Mouse (Mus musculus) G1E (cell line): ENCODE data around the gene Gm16181. TPM values are rescaled to one million over a fixed set of nuclear protein-coding genes. Genes with fewer than 3 reads are reported as not detected.
A peak's percentile ranks its signal among the peaks of the same experiment; 100 is the strongest.

Experiments
- ATAC-seq: 2 replicates; pipeline ENCODE4 v1.8.0; 2016; ENCODE audit warnings: mild to moderate bottlenecking; ENCODE audit not compliant: insufficient number of reproducible peaks, poor library complexity, low FRiP score, severe bottlenecking; ENCODE audit errors: extremely low read depth
- DNase-seq: peaks from one replicate; pipeline ENCODE4 v3.0.0; 2012; ENCODE audit warnings: low spot score
- H3K27me3 ChIP-seq: 2 replicates; pipeline ENCODE4 v1.6.1; 2012; ENCODE audit warnings: mild to moderate bottlenecking, low read length, inconsistent platforms; ENCODE audit not compliant: insufficient read depth
- H3K36me3 ChIP-seq: replicated peaks from 2 replicates; pipeline ENCODE3; 2012; ENCODE audit warnings: mild to moderate bottlenecking, inconsistent platforms
- H3K4me1 ChIP-seq: 2 replicates; pipeline ENCODE4 v1.6.1; 2012; ENCODE audit warnings: low read depth, low read length, inconsistent platforms, mixed read lengths; ENCODE audit not compliant: insufficient read depth
- H3K4me3 ChIP-seq: 2 replicates; pipeline ENCODE4 v1.5.1; 2012; ENCODE audit warnings: low read depth, mild to moderate bottlenecking, inconsistent platforms, low read length, moderate library complexity, mixed read lengths
- H3K9me3 ChIP-seq: replicated peaks from 2 replicates; pipeline ENCODE4 v1.6.1; 2012; ENCODE audit warnings: inconsistent platforms
- CTCF ChIP-seq: IDR thresholded peaks from 2 replicates; pipeline ENCODE4 v1.5.1; 2012; ENCODE audit warnings: low read depth, low read length, inconsistent platforms, mixed read lengths
- GATA1 ChIP-seq: IDR thresholded peaks from 2 replicates; pipeline ENCODE4 v1.6.1; 2012; ENCODE audit warnings: borderline replicate concordance, low read length, inconsistent platforms, mixed read lengths
- GATA2 ChIP-seq: IDR thresholded peaks from 2 replicates; pipeline ENCODE4 v1.6.1; 2012; ENCODE audit warnings: low read depth, low read length, inconsistent platforms, borderline replicate concordance
- POLR2AphosphoS5 ChIP-seq: IDR thresholded peaks from 2 replicates; pipeline ENCODE4 v1.6.1; 2012; ENCODE audit warnings: low read depth, low read length, inconsistent platforms; ENCODE audit not compliant: insufficient replicate concordance
- TAL1 ChIP-seq: conservative IDR thresholded peaks from 2 replicates; pipeline ENCODE4 v1.6.1; 2012; ENCODE audit warnings: low read depth, low read length, inconsistent platforms, mixed read lengths
- polyA plus RNA-seq: library from polyadenylated mRNA; stranded (reverse); fragments of >175 nt; gene quantifications from 2 replicates; pipeline ENCODE4 v1.2.3, GENCODE M21; 2012
- total RNA-seq, 2 experiments: library from RNA; stranded (forward) in 1 of 2; stranded (reverse) in 1 of 2; fragments of 200-1000 nt in 1 of 2; fragments of >200 nt in 1 of 2; fragmentation: Nextera tagmentation in 1 of 2; gene quantifications; 2 replicates each; pipeline ENCODE4 v1.2.3; 2014 to 2017

Gene Gm16181
- total and polyA plus RNA-seq, 3 experiments: 0.38 TPM; not detected in 2

- no peak overlapping the region for H3K4me3 ChIP-seq
- H3K4me1 ChIP-seq: peaks cover 60% of the 10 kb centered on the region
- peaks cover 51% of the 10 kb centered on the region for H3K36me3 ChIP-seq
- no peak for TF ChIP-seq GATA2
- no peak for TF ChIP-seq GATA1
- TF ChIP-seq TAL1: no peak
- TF ChIP-seq POLR2AphosphoS5: no peak
- no peak for TF ChIP-seq CTCF
- DNase-seq (no peak), ATAC-seq (no peak)
- H3K9me3 ChIP-seq: no peaks in the 10 kb centered on the region
- no peaks in the 10 kb centered on the region for H3K27me3 ChIP-seq
Measured at GRCm38 (mm10) chr17:35237504-35237903, 16.9 kb downstream of the Gm16181 start.

GRCm38 (mm10) chr17:35239700-35240099 lies 19.1 kb downstream of the Gm16181 start:
- DNase-seq (no peak), ATAC-seq (no peak)
- TF ChIP-seq TAL1: no peak
- no peak for TF ChIP-seq GATA1
- TF ChIP-seq CTCF: no peak
- no peak for TF ChIP-seq GATA2
- TF ChIP-seq POLR2AphosphoS5: no peak
- Histone ChIP-seq H3K4me1 (peaks cover 61% of the 10 kb centered on the region), H3K36me3 (peaks cover 55% of the 10 kb centered on the region), H3K27me3 (no peaks in the 10 kb centered on the region), H3K4me3 (no peak overlapping the region), H3K9me3 (no peaks in the 10 kb centered on the region)

- Histone ChIP-seq H3K9me3 (no peaks in the 10 kb centered on the region), H3K36me3 (peaks cover 62% of the 10 kb centered on the region), H3K27me3 (no peaks in the 10 kb centered on the region), H3K4me1 (peaks cover 66% of the 10 kb centered on the region), H3K4me3 (peak overlapping the region; percentile 87)
- DNase-seq (no peak), ATAC-seq (no peak)
- TF ChIP-seq POLR2AphosphoS5: no peak
- no peak for TF ChIP-seq TAL1
- TF ChIP-seq CTCF: no peak
- no peak for TF ChIP-seq GATA2
- no peak for TF ChIP-seq GATA1
Measured at GRCm38 (mm10) chr17:35240384-35241304, 20.0 kb downstream of the Gm16181 start.

GRCm38 (mm10) chr17:35241305-35242014 lies 20.8 kb downstream of the Gm16181 start, which contains the start of gene Ddx39b:
Gene Ddx39b, plus strand, starts transcription at chr17:35241746.
- H3K4me3 ChIP-seq: peak within 1 kb of the TSS; percentile 87
- TF ChIP-seq GATA2 (no peak), POLR2AphosphoS5 (no peak), CTCF (no peak), TAL1 (no peak), GATA1 (no peak)
- peak; percentile 90 for DNase-seq
- no peaks in the 10 kb centered on the region for H3K9me3 ChIP-seq
- peaks cover 70% of the 10 kb centered on the region for H3K36me3 ChIP-seq
- peak; percentile 63 for ATAC-seq
- H3K27me3 ChIP-seq: no peaks in the 10 kb centered on the region
- H3K4me1 ChIP-seq: peaks cover 67% of the 10 kb centered on the region

GRCm38 (mm10) chr17:35242015-35242941 lies 21.6 kb downstream of the Gm16181 start:
- TF ChIP-seq POLR2AphosphoS5 (no peak), GATA2 (no peak), CTCF (no peak), GATA1 (no peak), TAL1 (no peak)
- peak; percentile 78 for DNase-seq

More at GRCm38 (mm10) chr17:35242015-35242941, 21.6 kb downstream of the Gm16181 start:
- Histone ChIP-seq H3K27me3 (no peaks in the 10 kb centered on the region), H3K9me3 (no peaks in the 10 kb centered on the region), H3K36me3 (peaks cover 73% of the 10 kb centered on the region), H3K4me3 (peak overlapping the region; percentile 87), H3K4me1 (peaks cover 69% of the 10 kb centered on the region)
- ATAC-seq: peak; percentile 34
